Mouse (Mus musculus) gastrocnemius, adult 18-20 months (tissue): ENCODE data around the gene Rbfox1. TPM values are rescaled to one million over a fixed set of nuclear protein-coding genes. Genes with fewer than 3 reads are reported as not detected.

Source experiments
- DNase-seq: peaks from one replicate; pipeline ENCODE4 v3.0.0; 2021; ENCODE audit warnings: low spot score
- total RNA-seq, 2 experiments: library from RNA; stranded (reverse); gene quantifications; 2 replicates each; pipeline ENCODE4 v1.2.3; 2021

Rbfox1 gene
- total RNA-seq, 2 experiments from 2014 or later: 228 to 232 TPM

GRCm38 (mm10) chr16:6686076-6686757, 801.1 kb downstream of the Rbfox1 start:
- no peak for DNase-seq

- DNase-seq: no peak
Measured at GRCm38 (mm10) chr16:6704847-6705246, 819.7 kb downstream of the Rbfox1 start.

GRCm38 (mm10) chr16:6712341-6712740, 827.2 kb downstream of the Rbfox1 start:
- DNase-seq: no peak

DNA sequence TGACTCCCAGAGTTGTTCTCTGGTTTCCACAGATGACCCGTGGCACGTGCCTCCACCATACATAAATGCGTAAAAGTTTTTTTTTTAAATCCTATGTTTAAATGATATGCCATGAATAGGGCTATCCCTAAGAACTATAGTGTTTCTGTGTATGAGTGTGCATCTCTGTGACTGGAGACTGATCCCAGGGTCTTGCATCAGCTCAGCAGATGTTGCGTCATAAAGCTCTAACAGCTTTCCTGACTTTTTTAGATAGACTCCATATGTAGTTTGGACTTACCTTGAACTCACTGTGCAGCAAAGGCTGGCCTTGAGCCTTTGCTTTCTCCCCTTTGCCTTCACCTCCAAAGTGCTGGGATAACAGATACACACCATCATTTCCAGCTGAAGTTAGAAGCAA, 830.1 kb downstream of the Rbfox1 start:
- no peak for DNase-seq

DNA sequence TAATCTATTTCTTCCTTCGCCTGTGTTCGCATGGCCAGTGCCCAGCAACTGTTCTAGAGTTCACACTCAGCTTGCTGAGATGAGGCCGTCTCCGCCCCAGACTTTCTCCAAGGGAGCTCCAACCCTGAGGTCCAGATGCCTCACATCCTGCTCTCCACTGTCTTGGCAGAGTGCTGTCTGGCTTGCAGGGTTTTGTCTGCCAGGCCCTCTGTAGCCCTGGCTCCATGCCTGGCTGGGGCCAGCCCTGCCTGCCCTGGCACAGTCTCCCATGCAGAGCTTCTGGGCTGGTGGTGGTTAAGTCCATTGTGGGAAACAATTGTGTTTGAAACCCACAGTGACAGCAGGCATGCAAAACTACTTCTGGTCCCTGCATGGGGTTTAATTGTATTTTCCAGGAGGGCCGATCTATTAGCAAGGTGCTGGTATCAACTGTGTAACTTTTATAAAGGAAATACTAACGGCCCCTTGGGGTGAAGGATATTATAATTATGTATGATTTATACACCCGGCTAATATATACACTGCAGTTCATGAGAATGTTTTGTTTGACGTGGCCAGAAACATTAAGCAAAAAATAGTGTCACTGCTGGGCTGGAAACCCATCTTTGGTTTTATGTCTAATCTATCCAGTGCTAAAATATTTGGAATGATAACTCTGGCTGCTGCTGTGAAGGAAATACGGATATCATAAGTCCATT, 831.2 kb downstream of the Rbfox1 start:
- peak; percentile 15 for DNase-seq

- no peak for DNase-seq
Measured at GRCm38 (mm10) chr16:6719027-6719426, 833.9 kb downstream of the Rbfox1 start.

- no peak for DNase-seq
Measured at GRCm38 (mm10) chr16:6732646-6733045, 847.5 kb downstream of the Rbfox1 start.

GRCm38 (mm10) chr16:6733427-6733826, 848.3 kb downstream of the Rbfox1 start:
- DNase-seq: no peak

DNA sequence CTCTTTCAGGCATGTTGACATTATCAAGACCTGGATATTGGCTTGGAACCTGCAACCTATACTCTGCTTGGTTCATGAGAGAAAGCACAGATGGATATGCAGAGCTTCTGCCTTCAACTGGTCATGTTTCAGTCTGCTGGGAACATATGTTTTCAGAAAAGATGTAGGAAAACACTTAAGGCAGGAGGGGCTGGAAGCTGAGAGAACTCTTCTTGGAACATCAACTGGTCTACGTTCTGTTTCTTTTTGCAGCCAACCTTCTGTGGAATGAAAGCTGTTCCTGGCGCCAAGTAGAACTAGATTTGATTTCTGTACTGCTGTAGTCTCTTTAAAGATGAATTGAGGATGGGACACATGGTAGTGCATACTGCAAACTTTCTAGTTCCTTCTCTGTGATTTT, 851.4 kb downstream of the Rbfox1 start:
- no peak for DNase-seq

DNA sequence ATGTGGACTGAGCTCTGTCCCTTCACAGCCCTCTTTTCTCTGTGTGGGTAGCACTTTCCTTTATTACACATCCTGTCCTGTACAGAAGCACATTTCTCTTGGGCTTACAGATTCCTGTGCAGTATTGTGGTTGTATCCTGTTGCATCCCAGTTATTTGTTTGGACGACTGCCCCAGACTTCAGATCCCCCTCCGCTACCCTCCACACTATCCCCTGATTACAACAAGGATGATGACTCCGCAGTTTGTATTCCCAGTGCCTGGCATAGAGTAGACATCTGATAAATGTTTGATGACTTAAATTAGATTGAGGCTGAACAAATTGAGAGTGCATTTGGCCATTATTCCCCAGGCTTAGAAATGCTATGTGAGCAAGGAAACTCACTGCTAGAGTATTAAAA, 851.8 kb downstream of the Rbfox1 start:
- no peak for DNase-seq

- no peak for DNase-seq
Measured at GRCm38 (mm10) chr16:6746116-6746515, 861.0 kb downstream of the Rbfox1 start.

DNA sequence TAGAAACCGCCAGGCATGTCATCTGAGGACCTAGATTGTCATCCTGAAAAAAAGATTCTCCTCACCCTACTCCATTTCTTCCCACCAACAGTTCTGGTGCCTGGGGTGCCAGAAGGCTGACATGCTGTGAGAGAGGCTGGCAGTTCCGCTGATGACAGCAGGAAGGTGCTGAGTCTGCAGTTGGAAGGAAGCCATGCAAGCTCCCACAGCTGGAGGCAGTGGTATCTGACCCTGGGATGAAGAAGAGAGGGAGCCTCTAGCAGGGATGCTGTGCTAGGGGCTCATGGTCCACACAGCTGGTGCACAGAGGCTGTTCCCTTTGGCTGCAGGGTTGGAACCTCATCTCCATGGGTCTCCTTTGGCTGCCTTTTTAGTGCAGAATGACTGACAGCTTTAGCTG, 865.3 kb downstream of the Rbfox1 start:
- DNase-seq: no peak

GRCm38 (mm10) chr16:6754847-6755246, 869.7 kb downstream of the Rbfox1 start:
- DNase-seq: peak; percentile 24

- DNase-seq: no peak
Measured at GRCm38 (mm10) chr16:6769495-6770237, 884.5 kb downstream of the Rbfox1 start.

DNA sequence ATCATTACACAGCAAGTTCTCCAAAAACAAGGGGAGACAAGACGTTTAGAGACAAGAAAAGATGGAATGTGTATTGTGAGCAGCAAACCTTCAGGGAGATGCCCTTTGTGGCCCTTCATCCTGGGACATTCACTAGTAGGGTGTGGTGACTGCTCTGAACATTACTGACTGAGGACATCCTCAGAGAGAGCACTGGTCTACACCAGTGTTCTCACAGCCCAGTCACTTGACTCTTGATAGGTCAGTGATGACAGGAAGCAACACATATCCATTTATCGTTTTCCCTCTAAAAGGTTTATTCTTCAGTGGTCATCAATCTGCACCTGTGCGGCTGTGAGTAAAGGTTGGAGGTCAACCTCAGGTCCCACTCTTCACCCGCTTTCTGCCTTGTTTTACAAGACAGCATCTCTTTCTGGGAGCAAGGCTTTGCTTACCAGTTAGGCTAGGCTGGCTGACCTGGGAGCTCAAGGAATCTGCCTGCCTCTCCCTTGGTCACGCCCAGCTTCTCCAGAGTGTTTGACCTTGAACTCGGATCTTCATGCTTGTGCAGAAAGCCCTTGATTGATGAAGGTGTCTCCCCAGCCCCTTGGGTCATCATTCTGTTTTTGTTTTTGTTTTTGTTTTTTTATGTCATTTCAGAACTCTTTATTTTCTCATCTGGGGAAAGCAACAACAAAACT, 892.5 kb downstream of the Rbfox1 start:
- DNase-seq: no peak

DNA sequence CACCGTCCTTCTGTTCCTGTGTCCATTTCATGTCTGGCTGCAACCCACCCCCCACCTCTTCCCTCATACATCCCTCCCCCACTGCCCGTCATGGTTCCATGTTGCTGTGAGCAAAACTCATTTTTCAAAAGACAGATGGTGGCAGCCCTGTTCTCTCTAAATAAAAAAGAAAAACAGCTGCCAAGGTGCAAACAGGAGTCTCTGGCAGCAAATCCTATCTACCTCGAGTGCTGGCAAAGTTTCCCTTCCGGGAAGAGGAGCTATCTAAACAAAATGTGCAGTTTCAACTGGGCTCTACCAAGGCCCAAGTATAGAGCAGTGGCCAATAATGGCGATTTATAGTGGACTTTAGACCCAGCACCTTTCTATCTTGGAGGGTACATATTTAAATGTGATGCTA, 899.0 kb downstream of the Rbfox1 start:
- no peak for DNase-seq

- DNase-seq: no peak
Measured at GRCm38 (mm10) chr16:6785026-6785425, 899.9 kb downstream of the Rbfox1 start.

DNA sequence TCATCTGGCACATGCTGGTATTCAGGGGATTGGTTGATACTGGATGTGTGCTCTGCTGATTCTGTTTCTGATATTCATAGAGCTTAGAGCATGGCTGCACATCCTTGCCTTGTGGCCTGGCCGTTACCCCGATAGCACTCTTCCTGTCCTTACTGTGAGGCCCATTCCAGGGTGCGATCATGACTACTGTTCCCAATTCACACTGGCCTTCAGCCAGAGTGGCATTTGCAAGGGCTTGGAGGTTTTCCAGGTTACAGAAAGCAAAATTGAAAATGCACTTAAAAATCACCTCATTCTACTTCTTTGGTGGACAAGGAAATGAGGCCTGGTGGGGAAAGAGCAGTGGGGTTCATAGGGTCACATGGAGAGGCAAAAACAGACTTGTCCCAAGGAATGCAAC, 906.1 kb downstream of the Rbfox1 start:
- DNase-seq: no peak

DNA sequence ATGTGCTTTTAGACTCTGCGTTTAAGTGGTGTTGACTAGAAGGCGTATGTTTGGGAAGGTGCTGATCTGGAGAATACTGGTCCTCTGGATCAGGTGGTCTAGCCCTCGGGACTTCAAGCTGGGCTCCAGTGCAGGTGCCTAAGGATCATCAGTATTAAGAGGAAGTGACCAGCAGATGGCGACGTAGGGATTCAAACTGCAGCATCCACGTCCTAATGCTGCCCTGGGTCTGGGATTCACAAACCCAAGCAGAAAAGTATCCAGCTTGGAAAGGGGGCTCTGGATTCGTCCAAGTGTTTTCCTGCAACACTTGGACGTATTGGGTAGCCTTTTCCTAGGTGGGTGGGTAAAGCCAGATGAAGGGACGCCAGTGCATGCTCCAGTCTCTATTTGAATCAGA, 906.5 kb downstream of the Rbfox1 start:
- peak; percentile 41 for DNase-seq

DNA sequence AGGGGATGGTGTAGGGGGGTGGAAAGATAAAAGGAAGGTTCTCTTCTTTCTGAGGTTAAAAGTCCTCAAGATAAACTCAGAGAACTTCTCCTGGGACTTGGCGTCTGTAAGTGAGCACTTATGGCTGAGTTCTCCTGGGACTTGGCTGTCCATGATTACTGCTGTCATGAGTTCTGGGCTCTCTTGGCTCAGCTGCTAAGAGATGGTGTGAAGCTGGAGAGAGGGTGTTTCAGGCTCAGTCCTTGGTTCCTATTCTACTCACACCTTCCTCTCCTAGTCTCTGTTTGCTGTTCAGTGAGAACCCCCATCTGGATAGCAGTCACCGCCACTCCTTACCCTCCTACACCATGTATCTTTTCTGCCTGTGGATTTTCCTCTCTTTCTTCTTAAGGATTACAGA, 921.1 kb downstream of the Rbfox1 start:
- no peak for DNase-seq

GRCm38 (mm10) chr16:6807835-6808234, 922.7 kb downstream of the Rbfox1 start:
- DNase-seq: no peak

DNA sequence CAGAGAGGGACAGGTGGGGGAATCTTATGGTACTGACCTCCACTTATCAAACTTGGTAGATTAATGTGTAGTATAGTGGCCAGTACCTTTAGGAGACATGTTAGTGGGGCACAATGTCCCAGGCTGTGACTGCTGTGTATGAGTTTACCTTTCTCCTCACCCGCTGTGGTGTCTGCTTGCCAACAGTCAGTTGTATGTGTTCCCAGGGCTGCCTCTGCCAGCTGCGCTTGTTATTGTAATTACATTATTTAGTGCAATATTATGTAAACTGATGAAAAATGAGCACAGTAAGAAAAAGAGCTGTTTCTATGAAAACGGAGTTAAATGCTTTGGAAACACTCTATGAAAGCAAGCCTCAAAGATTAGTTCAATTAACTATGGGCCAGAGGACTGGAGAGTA, 928.7 kb downstream of the Rbfox1 start:
- DNase-seq: no peak
